Mouse (Mus musculus) gastrocnemius, adult 18-20 months (tissue): Measurements from ENCODE around the gene Rps25. TPM values are rescaled to one million over a fixed set of nuclear protein-coding genes. Genes with fewer than 3 reads are reported as not detected.
A peak's percentile ranks its signal among the peaks of the same experiment; 100 is the strongest.
"Not testable (repeated sequence)": the region's sequence is repeated elsewhere in the genome, so short reads cannot be mapped to it uniquely, and the experiment has no call there.

Source experiments
- DNase-seq: peaks from one replicate; pipeline ENCODE4 v3.0.0; 2021; ENCODE audit warnings: low spot score
- long read RNA-seq, 2 experiments: library from polyadenylated mRNA; stranded (forward); transcript quantifications; one replicate each; pipeline ENCODE4 v2.0.0; 2021
- total RNA-seq, 2 experiments: library from RNA; stranded (reverse); gene quantifications; 2 replicates each; pipeline ENCODE4 v1.2.3; 2021

Rps25 gene
- 100 to 1,000 TPM; 772 to 880 TPM for total RNA-seq
- long read RNA-seq, experiment 1, transcript Rps25-201 (5 exons, 1,280 nt) = major isoform, 216 of 227 reads
- long read RNA-seq, experiment 1, partial matches to known transcripts = 9 of 227 reads
- long read RNA-seq, experiment 1, other reads (novel, unspliced or antisense) = 1 of 227 reads
- long read RNA-seq, experiment 2, transcript Rps25-201 (5 exons, 1,280 nt) = major isoform, 225 of 243 reads
- long read RNA-seq, experiment 2, partial matches to known transcripts = 13 of 243 reads
- long read RNA-seq, experiment 2, other reads (novel, unspliced or antisense) = 2 of 243 reads

DNA sequence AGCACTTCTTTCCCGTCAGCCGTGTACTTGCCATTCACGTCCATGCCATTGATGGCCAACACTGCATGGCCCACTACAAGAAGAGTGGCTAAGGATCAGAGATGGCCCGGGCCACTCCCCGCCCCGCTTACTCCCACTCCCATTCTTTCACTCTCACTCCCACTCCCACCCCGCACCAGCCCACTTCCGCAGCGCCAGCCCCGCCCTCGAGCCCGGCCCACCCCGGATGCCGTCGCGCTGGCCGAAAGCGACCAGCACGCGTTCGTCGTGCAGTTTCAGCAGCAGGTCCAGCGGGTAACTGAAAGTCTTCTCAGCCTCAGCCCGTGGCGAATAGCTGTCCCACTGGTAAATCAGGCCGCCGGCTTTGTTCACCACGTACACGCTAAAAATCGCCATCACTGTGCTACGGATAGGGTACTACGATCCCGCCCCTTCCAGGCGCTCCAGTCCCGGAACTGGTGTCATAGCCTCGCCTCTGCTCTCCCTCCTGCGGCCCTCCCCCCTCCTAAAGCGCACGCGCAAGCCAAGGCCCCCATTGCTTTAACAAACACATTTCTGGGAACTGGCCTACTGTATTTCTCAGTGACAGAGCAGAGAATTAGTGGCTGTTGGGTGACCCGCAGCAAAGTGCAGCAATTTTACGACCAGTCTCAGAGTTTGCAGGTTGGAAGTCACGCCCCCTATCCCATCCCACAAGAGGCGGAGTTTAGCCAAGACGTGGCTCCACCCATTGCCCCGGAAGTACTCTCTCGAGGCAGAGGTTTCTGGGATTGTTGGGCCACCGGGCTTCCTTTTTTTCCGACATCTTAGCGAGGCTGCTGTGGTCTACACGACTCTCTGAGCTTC is at the start of gene Rps25, which contains the start of gene Trappc4:
Gene Rps25, plus strand, starts transcription at position 234 of the 846 bp plus-strand sequence.
Gene Trappc4, minus strand, starts transcription at position 695 of the 846 bp plus-strand sequence.
- DNase-seq = peak; percentile 94

DNA sequence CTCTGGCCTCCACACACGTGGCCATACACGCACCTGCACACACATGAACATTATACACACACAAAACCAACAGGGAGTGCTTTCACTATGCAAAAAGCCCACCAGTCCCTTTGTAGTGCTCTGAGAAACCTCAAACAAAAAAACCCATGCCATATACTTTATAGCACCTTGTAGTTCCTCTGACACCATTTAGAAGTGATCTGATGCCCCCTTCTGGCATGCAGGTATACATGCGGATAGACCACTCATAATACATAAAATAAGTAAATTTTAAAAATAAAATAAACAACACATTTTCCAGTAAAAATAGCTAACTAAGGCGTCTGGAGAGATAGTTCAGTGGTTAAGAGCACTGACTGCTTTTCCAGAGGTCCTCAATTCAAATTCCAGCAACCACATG is 49.7 kb upstream of the Rps25 start:
- no peak for DNase-seq

DNA sequence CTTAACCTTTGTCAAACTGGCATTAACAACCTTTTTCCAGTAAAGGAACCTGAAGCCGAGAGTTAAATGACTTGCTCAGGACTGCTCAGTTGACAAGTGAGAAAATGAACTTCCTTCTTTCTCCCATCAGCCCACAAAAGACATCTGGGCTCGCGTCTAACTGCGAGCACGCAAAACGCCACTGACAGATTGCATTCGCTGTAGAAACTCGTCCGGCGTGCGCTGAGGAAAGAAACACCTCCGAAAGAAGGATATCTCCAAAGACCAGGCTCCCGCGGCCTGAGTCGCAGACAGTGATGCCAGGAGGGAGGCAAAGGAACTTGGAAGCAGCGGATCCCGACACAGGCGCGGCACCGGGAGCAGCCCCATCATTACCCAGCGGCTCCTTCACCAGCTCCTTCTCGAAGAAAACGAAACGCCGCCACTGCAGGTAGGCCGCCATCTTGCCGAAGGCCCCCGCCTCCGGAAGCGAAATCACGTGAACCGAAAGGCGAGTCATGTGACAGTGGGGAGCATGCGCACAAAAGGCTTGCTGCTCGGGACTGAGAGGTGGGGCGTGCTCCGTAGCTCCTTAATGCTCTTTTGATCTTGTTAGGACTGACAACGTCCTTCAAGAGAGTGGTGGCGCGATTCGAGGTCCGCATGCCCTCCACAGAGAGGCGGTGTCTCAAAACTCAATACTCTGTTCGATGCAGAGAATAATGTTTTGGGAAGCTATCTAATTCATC is 45.6 kb upstream of the Rps25 start, which contains the start of gene Vps11:
Gene Vps11, minus strand, starts transcription at position 481 of the 728 bp plus-strand sequence.
- peak; percentile 96 for DNase-seq

DNA sequence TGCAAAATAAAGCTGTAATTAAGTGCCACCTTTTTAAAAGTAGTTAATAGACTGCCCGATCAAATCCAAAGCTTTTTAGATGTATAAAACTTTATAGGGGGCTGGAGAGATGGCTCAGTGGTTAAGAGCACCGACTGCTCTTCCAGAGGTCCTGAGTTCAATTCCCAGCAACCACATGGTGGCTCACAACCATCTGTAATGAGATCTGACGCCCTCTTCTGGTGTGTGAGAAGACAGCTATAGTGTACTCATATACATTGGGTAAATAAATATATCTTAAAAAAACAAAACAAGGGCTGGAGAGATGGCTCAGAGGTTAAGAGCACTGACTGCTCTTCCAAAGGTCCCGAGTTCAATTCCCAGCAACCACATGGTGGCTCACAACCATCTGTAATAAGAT is 45.0 kb upstream of the Rps25 start:
- DNase-seq = not testable (repeated sequence)

DNA sequence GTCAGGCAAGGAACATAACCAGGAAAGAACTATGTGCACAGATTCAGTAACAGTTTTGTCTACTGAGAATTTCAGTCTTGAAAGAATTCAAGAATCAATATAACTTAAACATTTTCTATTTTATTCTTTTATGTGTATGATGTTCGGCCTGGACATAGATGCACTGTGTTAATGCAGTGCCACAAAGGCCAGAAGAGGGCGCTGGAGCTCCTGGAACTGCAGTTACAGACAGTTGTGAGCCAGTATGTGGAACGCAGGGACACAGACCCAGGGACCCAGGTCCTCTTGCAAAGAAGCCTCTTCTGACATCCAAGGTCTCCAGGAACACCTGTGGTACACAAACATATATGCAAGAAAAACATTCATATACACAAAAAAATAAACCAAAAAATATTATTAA is 42.5 kb upstream of the Rps25 start:
- no peak for DNase-seq

DNA sequence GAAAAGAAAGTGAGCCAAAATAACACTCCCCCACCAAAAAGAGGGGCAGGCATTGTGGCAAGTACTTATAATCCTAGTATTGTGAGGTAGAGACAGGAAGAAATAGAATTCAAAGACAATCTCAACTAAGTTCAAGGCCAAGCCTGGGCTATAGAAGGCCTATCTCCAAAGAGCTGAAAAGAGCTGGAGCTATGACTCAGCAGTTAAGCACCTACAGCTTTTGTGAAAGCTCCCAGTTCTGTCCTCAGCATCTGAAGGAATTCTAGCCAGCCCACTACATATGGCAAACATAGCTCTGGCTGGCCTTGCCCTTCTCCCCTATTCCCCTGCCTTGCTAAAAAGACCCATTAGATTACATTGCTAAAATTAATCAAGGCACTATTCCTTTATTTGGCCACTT is 33.6 kb upstream of the Rps25 start:
- DNase-seq = no peak

DNA sequence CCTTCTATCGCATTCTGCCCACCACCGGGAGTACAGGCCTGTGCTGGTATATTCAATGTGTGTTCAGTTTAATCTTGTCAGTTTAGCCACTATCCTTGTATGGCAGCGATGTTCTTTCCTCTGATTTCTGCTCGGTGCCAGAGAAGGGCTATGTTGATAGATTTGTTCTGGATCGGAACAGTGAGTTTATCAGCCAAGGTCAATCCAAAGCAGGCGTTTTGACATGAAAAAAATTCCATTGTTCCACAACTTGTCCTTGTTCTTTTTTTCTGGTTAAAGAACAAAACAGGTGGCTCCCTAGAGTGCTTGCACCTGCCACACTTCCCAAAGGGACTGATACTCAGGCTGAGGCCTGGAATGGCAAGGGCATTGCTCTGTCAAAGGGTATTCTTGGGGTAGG is 30.8 kb upstream of the Rps25 start:
- no peak for DNase-seq

DNA sequence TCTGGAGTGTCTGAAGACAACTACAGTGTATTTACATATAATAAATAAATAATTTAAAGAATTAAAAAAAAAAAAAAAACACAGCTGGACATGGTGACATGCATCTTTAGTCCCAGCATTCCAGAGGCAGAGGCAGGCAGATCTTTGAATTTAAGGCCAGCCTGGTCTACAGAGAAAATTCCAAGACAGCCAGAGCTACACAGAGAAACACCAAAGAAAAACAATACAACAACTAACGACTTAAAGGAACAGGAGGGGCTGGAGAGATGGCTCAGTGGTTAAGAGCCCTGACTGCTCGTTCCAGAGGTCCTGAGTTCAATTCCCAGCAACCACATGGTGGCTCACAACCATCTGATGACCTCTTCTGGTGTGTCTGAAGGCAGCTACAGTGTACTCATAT is 29.6 kb upstream of the Rps25 start:
- not testable (repeated sequence) for DNase-seq

DNA sequence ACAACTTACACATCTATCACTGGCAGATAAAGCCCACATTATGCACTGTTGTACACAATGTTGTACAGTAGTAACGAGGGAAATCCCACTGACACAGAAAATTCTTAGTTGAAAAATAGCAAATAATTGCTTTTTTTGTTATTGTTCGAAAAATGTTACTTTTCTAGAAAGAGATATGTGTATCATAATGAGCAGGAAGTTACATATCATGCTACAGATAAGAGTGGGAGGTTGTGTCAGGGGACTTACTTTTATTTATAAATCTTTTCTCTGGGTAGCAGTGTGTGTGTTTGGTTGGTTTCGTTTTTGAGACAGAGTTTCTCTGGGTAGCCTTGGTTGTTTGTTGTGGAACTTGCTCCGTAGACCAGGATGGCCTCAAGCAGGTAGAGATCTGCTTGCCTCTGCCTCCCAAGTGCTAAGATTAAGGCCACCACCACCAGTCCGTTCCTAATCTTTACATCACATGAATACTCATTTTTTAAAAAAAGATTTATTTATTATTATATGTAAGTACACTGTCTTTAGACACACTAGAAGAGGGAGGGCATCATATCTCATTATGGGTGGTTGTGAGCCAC is 28.7 kb upstream of the Rps25 start:
- no peak for DNase-seq

DNA sequence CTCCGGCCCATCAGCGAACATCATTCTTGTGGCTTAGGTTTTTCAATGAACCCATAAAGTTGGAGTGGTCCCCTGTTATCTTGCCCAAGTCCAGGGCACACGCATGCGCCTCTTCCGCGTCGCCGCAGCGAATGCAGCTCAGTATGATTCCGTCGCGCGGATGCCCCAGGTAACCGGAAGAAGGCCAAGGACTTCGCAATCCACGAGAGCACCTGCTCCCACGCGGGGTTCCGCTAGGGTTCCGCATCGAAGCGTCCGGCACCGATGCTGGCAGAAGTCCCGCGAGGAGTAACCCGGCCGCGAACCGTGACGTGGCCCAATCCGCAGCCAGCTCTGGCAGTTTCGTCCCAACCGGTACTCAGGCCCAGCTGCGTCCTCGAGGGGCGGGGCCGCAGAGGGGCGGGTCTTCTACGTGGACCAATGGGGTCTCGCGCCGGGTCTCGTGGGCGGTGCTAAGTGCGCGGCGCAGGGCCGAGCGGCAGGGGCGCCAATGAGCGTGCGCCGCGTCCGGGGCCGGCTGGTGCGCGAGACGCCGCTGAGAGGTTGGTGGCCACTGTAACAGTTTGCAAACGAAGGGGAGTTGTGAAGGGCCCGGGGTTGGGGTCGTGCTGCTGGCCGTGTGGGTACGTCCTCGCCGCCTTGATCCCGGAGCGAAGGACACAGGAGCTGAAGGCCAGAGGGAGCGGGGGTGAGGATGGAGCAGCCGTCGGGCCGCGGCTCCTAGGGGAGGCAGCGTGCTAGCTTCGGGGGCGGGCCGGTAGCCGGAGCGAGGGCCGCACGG is 27.7 kb upstream of the Rps25 start, which contains the start of gene Hyou1:
Gene Hyou1, plus strand, starts transcription at position 437 of the 781 bp plus-strand sequence.
- peak; percentile 99 for DNase-seq

DNA sequence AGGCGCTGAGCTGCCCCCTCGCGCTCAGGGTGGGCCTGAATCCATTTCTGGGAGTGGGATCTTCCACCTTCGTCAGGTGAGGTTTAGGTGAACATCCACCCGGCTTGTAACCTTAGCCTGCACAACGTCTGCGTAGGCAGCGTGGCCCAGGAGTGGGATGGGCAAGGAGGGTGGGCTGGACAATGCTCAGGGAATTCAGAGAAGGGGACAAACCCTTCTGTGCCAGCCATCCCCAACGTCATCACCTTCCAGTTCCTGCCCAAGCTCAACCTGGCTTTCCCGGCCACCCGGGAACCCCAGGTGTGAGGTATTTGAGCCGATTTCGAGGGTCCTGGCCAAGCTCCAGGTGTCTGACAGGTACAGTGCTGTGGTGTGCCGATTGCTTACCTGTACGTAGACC is 27.1 kb upstream of the Rps25 start:
- no peak for DNase-seq

DNA sequence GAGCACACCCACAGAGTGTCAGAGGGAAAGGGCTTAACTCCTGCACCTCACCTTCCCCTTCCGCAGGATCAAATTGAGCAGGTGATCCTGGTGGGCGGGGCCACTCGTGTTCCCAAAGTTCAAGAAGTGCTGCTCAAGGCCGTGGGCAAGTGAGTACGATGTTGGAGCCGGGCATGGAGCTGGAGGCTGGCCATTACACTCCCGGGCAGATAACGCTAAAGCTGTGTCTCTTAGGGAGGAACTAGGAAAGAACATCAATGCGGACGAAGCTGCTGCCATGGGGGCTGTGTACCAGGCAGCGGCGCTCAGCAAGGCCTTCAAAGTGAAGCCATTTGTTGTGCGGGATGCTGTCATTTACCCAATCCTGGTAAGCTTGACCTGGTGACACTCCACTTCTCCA is 22.3 kb upstream of the Rps25 start:
- DNase-seq = no peak

DNA sequence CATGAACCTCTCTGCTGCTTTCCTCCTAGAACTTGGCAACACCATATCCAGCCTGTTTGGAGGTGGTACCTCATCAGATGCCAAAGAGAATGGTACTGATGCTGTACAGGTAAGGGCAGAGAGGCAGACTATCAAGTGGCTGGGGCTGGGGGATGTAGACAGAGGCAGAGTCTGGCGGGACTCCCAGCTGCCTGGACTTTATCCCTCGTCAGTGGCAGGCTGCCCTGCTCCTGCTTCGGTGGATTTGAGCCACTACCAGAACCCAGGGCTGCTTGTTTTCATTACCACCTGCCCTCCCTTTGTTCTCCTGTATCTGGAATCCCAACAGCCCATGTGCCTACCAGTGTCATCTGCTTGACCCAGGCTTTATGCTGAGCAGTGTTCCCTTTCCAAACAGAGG is 19.7 kb upstream of the Rps25 start:
- no peak for DNase-seq

DNA sequence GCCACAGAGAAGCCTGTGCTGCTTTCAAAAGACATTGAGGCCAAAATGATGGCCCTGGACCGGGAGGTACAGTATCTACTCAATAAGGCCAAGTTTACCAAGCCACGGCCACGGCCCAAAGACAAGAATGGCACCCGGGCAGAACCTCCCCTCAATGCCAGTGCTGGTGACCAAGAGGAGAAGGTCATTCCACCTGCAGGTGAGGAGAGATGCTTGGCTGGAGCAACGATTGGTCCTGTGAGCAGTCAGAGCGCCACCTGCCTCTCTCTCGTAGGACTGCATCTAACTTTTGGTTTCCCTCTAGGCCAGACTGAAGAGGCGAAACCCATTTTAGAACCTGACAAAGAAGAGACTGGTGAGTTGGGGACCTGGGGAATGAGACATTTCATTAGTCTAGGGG is 17.7 kb upstream of the Rps25 start:
- DNase-seq = peak; percentile 38

DNA sequence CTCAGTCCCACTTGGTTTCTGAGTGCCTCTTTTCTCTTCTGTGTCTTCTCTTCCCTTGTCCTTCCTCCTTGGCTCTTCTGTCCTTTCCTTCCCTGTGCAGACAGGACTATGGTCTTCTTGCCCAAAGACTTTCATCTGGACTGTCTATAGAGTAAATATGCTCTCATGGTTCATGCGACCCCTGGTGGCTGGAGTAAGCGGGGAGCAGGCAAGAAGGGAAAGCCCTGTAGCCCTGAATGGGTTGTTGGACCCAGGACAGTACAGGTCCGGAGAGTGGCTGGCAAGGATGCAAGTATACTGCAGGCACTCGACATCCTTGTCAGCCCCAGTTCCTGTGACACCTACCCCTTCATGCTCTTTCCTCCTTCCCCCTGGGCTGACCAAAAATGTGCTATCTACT is 15.5 kb upstream of the Rps25 start:
- DNase-seq = peak; percentile 79

DNA sequence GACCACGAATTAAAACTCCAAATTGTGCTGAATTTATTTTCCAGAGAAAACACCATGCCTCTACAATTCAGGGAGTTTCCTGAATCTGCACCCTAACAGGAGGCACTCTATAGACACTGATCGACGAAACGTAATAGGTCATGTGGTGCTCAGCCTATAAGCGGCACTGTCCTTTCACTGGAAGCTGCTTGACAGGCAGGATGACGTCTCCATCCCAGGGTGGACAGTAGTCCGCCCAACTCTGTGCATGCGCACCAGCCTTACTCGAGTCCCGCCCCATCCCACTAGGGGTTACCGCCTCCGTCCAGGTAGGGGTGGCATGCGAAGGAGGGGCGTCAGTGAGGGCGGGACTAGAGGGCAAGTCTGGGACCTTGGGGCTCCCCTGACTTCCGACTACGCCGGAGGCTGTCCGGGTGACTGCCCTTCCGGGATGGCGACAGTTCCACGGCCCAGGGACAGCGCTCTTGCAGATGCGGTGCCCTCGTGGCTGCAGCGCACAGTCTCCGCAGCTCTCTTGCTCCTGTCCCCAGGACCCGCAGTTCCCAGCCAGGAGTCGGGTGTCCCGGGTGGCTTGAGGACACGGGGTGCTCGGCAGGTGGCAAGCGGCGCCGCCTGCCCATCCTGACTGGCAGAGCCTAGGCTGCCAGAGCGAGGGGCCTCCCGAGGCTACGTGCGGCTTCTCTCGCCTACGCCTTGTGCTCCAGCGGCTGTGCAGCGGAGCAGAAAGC is 10.1 kb upstream of the Rps25 start, which contains the start of gene Slc37a4:
Gene Slc37a4, plus strand, starts transcription at position 169 of the 728 bp plus-strand sequence.
- DNase-seq = peak; percentile 96

DNA sequence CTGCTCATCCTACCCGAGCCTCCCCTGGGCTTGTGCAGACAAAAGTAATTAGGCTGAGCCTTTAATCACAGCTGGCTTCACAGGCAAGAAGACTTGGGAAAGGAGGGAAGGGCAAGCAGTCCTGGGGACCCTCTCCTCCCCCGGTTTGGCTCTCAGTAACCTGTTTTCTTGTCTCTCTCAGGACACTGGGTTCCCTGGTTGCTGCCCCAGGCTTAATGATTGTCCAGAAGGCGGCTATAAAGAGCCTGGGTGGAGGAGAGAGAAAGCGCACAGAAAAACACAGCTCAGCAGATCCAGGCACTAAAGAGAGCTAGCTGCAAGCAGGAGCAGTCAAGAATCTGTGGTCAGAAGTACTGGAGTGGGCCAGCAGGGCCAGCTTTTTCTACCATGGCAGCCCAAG is 8.9 kb upstream of the Rps25 start:
- DNase-seq = peak; percentile 33

DNA sequence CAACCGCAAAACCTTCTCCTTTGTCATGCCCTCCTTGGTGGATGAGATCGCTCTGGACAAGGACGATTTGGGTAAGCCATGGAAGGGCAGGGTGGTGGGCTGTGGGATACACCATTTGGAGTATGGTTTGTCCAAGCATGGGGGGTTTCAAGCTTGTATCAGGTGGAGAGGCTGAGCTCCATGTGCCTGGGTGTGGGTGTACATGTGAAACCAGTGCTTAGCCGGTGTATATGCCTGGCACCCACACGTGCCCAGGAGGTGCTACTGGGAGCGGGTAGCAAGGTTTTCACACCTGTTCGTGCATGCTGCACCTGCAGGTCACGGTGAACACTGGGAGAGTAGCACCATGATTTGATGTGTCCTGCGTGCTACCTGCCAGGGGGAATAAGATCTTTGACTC is 8.4 kb upstream of the Rps25 start:
- DNase-seq = peak; percentile 24

DNA sequence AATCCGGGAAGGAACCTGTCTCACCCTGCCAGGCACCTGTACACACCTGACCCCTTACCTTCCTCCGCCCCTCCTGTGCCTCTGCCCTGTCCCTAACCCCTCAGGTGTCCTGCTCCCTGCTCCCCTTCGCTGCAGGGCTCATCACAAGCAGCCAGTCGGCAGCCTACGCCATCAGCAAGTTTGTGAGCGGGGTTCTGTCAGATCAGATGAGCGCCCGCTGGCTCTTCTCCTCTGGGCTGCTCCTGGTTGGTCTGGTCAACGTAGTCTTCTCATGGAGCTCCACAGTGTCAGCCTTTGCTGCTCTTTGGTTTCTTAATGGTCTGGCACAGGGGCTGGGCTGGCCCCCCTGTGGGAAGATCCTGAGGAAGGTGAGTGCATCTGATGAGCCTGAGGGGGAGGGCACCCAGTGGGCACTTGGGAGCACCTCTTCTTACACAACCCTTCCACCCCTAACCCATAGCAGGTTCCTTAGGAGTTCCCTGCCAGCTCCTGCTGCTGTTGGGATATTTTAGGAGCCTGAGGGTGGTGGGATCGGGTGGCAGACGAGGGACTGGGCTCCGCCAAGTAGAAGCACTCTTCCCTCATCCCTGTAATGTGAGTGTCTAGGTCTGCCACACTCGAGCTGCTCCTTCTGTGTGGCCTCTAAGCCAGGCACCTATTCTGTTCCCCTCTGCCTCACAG is 7.7 kb upstream of the Rps25 start:
- peak; percentile 80 for DNase-seq
